Mouse (Mus musculus): ENCODE measurements at regions not wholly inside any gene's neighbourhood (a gene's known extent, or its start where the extent isn't known, plus 50 kb on each side); places are given as distances from the start of the nearest gene placed in this dataset.

- H3K27ac ChIP-seq (ENCODE audit: control insufficient read depth, insufficient read depth, low read length) = no peak overlapping the region
- DNase-seq = no peak
- no peaks in the 10 kb centered on the region for H3K36me3 ChIP-seq (ENCODE audit: control insufficient read depth, insufficient read depth, low read length)
- peaks cover 18% of the 10 kb centered on the region for H3K4me1 ChIP-seq (replicated peaks; ENCODE audit: control insufficient read depth, insufficient read depth, low read length)
- H3K4me3 ChIP-seq (ENCODE audit: control insufficient read depth, insufficient read depth, low read length) = no peak overlapping the region
- 93% methylated on average over 12 of the region's 12 CpGs for WGBS
- no peaks in the 10 kb centered on the region for H3K27me3 ChIP-seq (ENCODE audit: control insufficient read depth, insufficient read depth, low read length)
- no peak for TF ChIP-seq POLR2A (IDR thresholded peaks at IDR 0.05; ENCODE audit: control insufficient read depth, extremely low read depth, insufficient read depth, low read length, poor library complexity)
- no peak for TF ChIP-seq CTCF (IDR thresholded peaks at IDR 0.05; ENCODE audit: borderline replicate concordance, control insufficient read depth, extremely low read depth, insufficient read depth, low read length, poor library complexity)
These were observed 171.9 kb downstream of the Rpap3 start for GRCm38 (mm10) chr15:97533553-97534291.

GRCm38 (mm10) chr15:97532346-97532910, 173.2 kb downstream of the Rpap3 start:
- DNase-seq = peak; percentile 28
- Histone ChIP-seq H3K36me3 (ENCODE audit: control insufficient read depth, insufficient read depth, low read length) (no peaks in the 10 kb centered on the region), H3K27ac (ENCODE audit: control insufficient read depth, insufficient read depth, low read length) (no peak overlapping the region), H3K27me3 (ENCODE audit: control insufficient read depth, insufficient read depth, low read length) (no peaks in the 10 kb centered on the region), H3K4me1 (replicated peaks; ENCODE audit: control insufficient read depth, insufficient read depth, low read length) (peaks cover 18% of the 10 kb centered on the region), H3K4me3 (ENCODE audit: control insufficient read depth, insufficient read depth, low read length) (no peak overlapping the region)
- TF ChIP-seq POLR2A (IDR thresholded peaks at IDR 0.05; ENCODE audit: control insufficient read depth, extremely low read depth, insufficient read depth, low read length, poor library complexity) (no peak), CTCF (IDR thresholded peaks at IDR 0.05; ENCODE audit: borderline replicate concordance, control insufficient read depth, extremely low read depth, insufficient read depth, low read length, poor library complexity) (no peak)
- 72% methylated on average over 10 of the region's 10 CpGs for WGBS

- no peaks in the 10 kb centered on the region for H3K27me3 ChIP-seq (ENCODE audit: control insufficient read depth, insufficient read depth, low read length)
- TF ChIP-seq CTCF (IDR thresholded peaks at IDR 0.05; ENCODE audit: borderline replicate concordance, control insufficient read depth, extremely low read depth, insufficient read depth, low read length, poor library complexity) (no peak), POLR2A (IDR thresholded peaks at IDR 0.05; ENCODE audit: control insufficient read depth, extremely low read depth, insufficient read depth, low read length, poor library complexity) (no peak)
- WGBS = 94% methylated on average over 11 of the region's 11 CpGs
- no peak overlapping the region for H3K27ac ChIP-seq (ENCODE audit: control insufficient read depth, insufficient read depth, low read length)
- H3K36me3 ChIP-seq (ENCODE audit: control insufficient read depth, insufficient read depth, low read length) = no peaks in the 10 kb centered on the region
- 0 out of 2 replicates have a peak, but pooled peaks cover 2% of the 10 kb centered on the region for H3K4me1 ChIP-seq (replicated peaks; ENCODE audit: control insufficient read depth, insufficient read depth, low read length)
- no peak for DNase-seq
- H3K4me3 ChIP-seq (ENCODE audit: control insufficient read depth, insufficient read depth, low read length) = no peak overlapping the region
These were observed 177.2 kb downstream of the Rpap3 start for GRCm38 (mm10) chr15:97528291-97529050.

- Histone ChIP-seq H3K36me3 (ENCODE audit: control insufficient read depth, insufficient read depth, low read length) (no peaks in the 10 kb centered on the region), H3K4me1 (replicated peaks; ENCODE audit: control insufficient read depth, insufficient read depth, low read length) (peaks cover 9% of the 10 kb centered on the region), H3K4me3 (ENCODE audit: control insufficient read depth, insufficient read depth, low read length) (no peak overlapping the region), H3K27ac (ENCODE audit: control insufficient read depth, insufficient read depth, low read length) (no peak overlapping the region), H3K27me3 (ENCODE audit: control insufficient read depth, insufficient read depth, low read length) (no peaks in the 10 kb centered on the region)
- no peak for DNase-seq
- TF ChIP-seq POLR2A (IDR thresholded peaks at IDR 0.05; ENCODE audit: control insufficient read depth, extremely low read depth, insufficient read depth, low read length, poor library complexity) (no peak), CTCF (IDR thresholded peaks at IDR 0.05; ENCODE audit: borderline replicate concordance, control insufficient read depth, extremely low read depth, insufficient read depth, low read length, poor library complexity) (no peak)
- 14% methylated on average over 2 of the region's 2 CpGs for WGBS
These were observed 185.2 kb downstream of the Rpap3 start for GRCm38 (mm10) chr15:97520395-97520794.

- 28% methylated on average over 8 of the region's 8 CpGs for WGBS
- H3K27ac ChIP-seq (ENCODE audit: control insufficient read depth, insufficient read depth, low read length) = no peak overlapping the region
- no peak for DNase-seq
These were observed 185.7 kb downstream of the Rpap3 start for GRCm38 (mm10) chr15:97519919-97520345.

GRCm38 (mm10) chr15:97517926-97518325, 187.7 kb downstream of the Rpap3 start:
- Histone ChIP-seq H3K36me3 (ENCODE audit: control insufficient read depth, insufficient read depth, low read length) (no peaks in the 10 kb centered on the region), H3K4me1 (replicated peaks; ENCODE audit: control insufficient read depth, insufficient read depth, low read length) (peaks cover 9% of the 10 kb centered on the region), H3K4me3 (ENCODE audit: control insufficient read depth, insufficient read depth, low read length) (no peak overlapping the region), H3K27ac (ENCODE audit: control insufficient read depth, insufficient read depth, low read length) (no peak overlapping the region), H3K27me3 (ENCODE audit: control insufficient read depth, insufficient read depth, low read length) (no peaks in the 10 kb centered on the region)
- no peak for DNase-seq
- TF ChIP-seq POLR2A (IDR thresholded peaks at IDR 0.05; ENCODE audit: control insufficient read depth, extremely low read depth, insufficient read depth, low read length, poor library complexity) = no peak
- no peak for TF ChIP-seq CTCF (IDR thresholded peaks at IDR 0.05; ENCODE audit: borderline replicate concordance, control insufficient read depth, extremely low read depth, insufficient read depth, low read length, poor library complexity)
- 88% methylated on average over 10 of the region's 10 CpGs for WGBS

More at GRCm38 (mm10) chr15:97519919-97520345, 185.7 kb downstream of the Rpap3 start:
- TF ChIP-seq CTCF (IDR thresholded peaks at IDR 0.05; ENCODE audit: borderline replicate concordance, control insufficient read depth, extremely low read depth, insufficient read depth, low read length, poor library complexity) (no peak), POLR2A (IDR thresholded peaks at IDR 0.05; ENCODE audit: control insufficient read depth, extremely low read depth, insufficient read depth, low read length, poor library complexity) (no peak)
- Histone ChIP-seq H3K36me3 (ENCODE audit: control insufficient read depth, insufficient read depth, low read length) (no peaks in the 10 kb centered on the region), H3K4me3 (ENCODE audit: control insufficient read depth, insufficient read depth, low read length) (no peak overlapping the region), H3K4me1 (replicated peaks; ENCODE audit: control insufficient read depth, insufficient read depth, low read length) (peaks cover 9% of the 10 kb centered on the region), H3K27me3 (ENCODE audit: control insufficient read depth, insufficient read depth, low read length) (no peaks in the 10 kb centered on the region)
